10 mouse cellular contexts compared by ENCODE assay signal in the genomic region with DNA sequence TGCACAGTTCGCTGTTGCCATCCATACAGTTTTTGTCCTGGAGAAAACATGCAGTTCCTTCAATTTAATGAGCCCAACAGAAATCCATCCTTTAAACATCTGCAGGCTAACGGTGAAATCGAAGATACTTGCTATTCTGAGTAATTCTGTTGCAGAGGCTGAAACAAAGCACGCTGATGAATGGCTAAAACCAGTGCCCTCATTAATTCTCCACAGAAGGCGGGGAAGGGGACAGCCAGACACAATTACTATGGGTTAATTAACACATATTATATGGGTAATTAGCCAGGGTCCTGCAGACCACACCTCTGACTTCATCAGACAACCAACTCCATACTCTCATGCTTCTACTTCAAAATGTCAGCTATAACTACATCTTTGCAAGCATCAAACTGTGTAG. TPM values are rescaled to one million over a fixed set of nuclear protein-coding genes. Genes with fewer than 3 reads are reported as not detected.
DNase-seq lines count a peak whose midpoint lies in the region; ATAC-seq and TF ChIP-seq lines count a peak whose summit lies in the region.
"Had no signal": no experiment of that assay in that cellular context is flagged by ENCODE, and none has a peak within 500 bp of the region (broad histone marks: within the 10 kb centered on the region; RNA-seq: fewer than 3 reads in every experiment).

No protein-coding gene starts in this region.

- no peaks in the 10 kb centered on the region for H3K27me3 ChIP-seq in heart, embryonic 10.5 days (ENCODE audit: insufficient read depth, poor library complexity, severe bottlenecking)
- H3K27me3 ChIP-seq in liver, postnatal 0 days (ENCODE audit: insufficient read depth, low read length), result no peaks in the 10 kb centered on the region

- peaks cover 37% of the 10 kb centered on the region for H3K4me1 ChIP-seq in heart, embryonic 10.5 days
- peaks cover 4% of the 10 kb centered on the region; the same call in 1 of the 2 replicates for H3K4me1 ChIP-seq in liver, postnatal 0 days (ENCODE audit: insufficient read depth)

- H3K4me2 ChIP-seq in liver, postnatal 0 days (ENCODE audit: low read depth, low read length), result 0 out of 2 replicates have a peak overlapping the region, but pooled peaks have one; percentile 38

- H3K9me3 ChIP-seq in heart, embryonic 10.5 days, result no peaks in the 10 kb centered on the region
- no peaks in the 10 kb centered on the region for H3K9me3 ChIP-seq in liver, postnatal 0 days (ENCODE audit: low read length)

- no peak for TF ChIP-seq CTCF in liver, postnatal 0 days (IDR thresholded peaks at IDR 0.05; ENCODE audit: low read depth)

- no peak overlapping the region for H3K4me3 ChIP-seq in heart, embryonic 10.5 days
- no peak overlapping the region for H3K4me3 ChIP-seq in liver, postnatal 0 days (ENCODE audit: low read depth, low read length)
- H3K4me3 ChIP-seq: erythroblast, embryonic 14.5 days had no signal

- no peaks in the 10 kb centered on the region for H3K36me3 ChIP-seq in heart, embryonic 10.5 days
- no peaks in the 10 kb centered on the region for H3K36me3 ChIP-seq in liver, postnatal 0 days (replicated peaks; ENCODE audit: insufficient read depth, low read length)

- H3K9ac ChIP-seq in liver, postnatal 0 days (replicated peaks), result no peak overlapping the region

- no peak for DNase-seq in heart, embryonic 10.5 days (ENCODE audit: low spot score)
- no peak for DNase-seq in heart, postnatal 4 days
- DNase-seq in retina, postnatal 1 day, result peak; percentile 87
- DNase-seq in retina, embryonic 14.5 days (ENCODE audit: low spot score), result no peak
- DNase-seq in liver, postnatal 0 days, result no peak
- DNase-seq in thymus, postnatal 25 days, result no peak
- DNase-seq in ovary, postnatal 10 days (ENCODE audit: low spot score), result no peak
- DNase-seq: thymus, postnatal 36 days had no signal

- WGBS in heart, embryonic 10.5 days, result 81% methylated on average over 5 of the region's 5 CpGs
- WGBS in liver, postnatal 0 days (ENCODE audit: insufficient replicate concordance), result 54% methylated on average over 5 of the region's 5 CpGs

- no peak for ATAC-seq in liver, postnatal 0 days
- ATAC-seq in erythroblast, adult 5-6 weeks (replicated peaks; ENCODE audit: low FRiP score, poor library complexity, severe bottlenecking), result no peak

- TF ChIP-seq EP300 in liver, postnatal 0 days (IDR thresholded peaks at IDR 0.05; ENCODE audit: low read depth), result no peak

- 0 out of 2 replicates have a peak overlapping the region, but pooled peaks have one; percentile 22 for H3K27ac ChIP-seq in heart, embryonic 10.5 days
- H3K27ac ChIP-seq in liver, postnatal 0 days (ENCODE audit: low read depth), result no peak overlapping the region

RNA-seq across cellular contexts. Expression of gene Mtcl1, which starts 32.2 kb away (rescaled TPM):
- 2.4 and 3.7 TPM in 2 replicates for polyA plus RNA-seq in heart, embryonic 10.5 days (2016; fragmentation: Nextera tagmentation; extraction: Ambion mirVana)
- total RNA-seq in heart, postnatal 4 days (2021), result 1 to 10 TPM; 4.9 to 5.4 TPM
- 0.13 and 0.14 TPM in 2 replicates for polyA plus RNA-seq in liver, postnatal 0 days (2015; fragmentation: Nextera tagmentation; extraction: Ambion mirVana)
- total RNA-seq in erythroblast, adult 5-6 weeks (2015; ENCODE audit: low replicate concordance), result not detected in 2 replicates
- total RNA-seq in erythroblast, adult 5-6 weeks (2017; ENCODE audit: low replicate concordance), result not detected in 2 replicates
- polyA plus RNA-seq: erythroblast, embryonic 14.5 days had no signal

Comparison
In these comparisons a context has a peak if more than half of its experiments do, and no peak if none do; other contexts are left out.
1. RNA of gene Mtcl1, which starts 32.2 kb away (total RNA-seq): 4.9 to 5.4 TPM in heart, postnatal 4 days; not detected in erythroblast, adult 5-6 weeks; every median in the first group is over 4 times any median in the second.